Mouse (Mus musculus): ENCODE data around the gene Snrnp70. TPM values are rescaled to one million over a fixed set of nuclear protein-coding genes. Genes with fewer than 3 reads are reported as not detected.

The Snrnp70 gene
- total RNA-seq, 2 experiments from 2014 or later: 352 to 384 TPM

Other genes starting within 250 kb of the Snrnp70 start
- 10 to 100 TPM; 60.0 to 66.7 TPM for gene Pih1d1, start 241.4 kb downstream of the Snrnp70 start, total RNA-seq (2021)
- 10 to 100 TPM; 13.3 to 16.7 TPM for gene Aldh16a1, start 241.2 kb downstream of the Snrnp70 start, total RNA-seq (2021)
- gene Slc17a7, start 231.8 kb downstream of the Snrnp70 start, total RNA-seq (2021): 1,000 to 10,000 TPM; 1,057 to 1,070 TPM
- gene Gfy, start 216.2 kb downstream of the Snrnp70 start, total RNA-seq (2021): under 1 TPM in 1 of 2 experiments, not detected in 1; 0.17 TPM
- not detected for gene Pth2, start 214.7 kb downstream of the Snrnp70 start, total RNA-seq (2021)
- gene Ccdc155, start 190.8 kb downstream of the Snrnp70 start, total RNA-seq (2021): 1 to 10 TPM; 2.0 to 2.3 TPM
- gene Dkkl1, start 183.6 kb downstream of the Snrnp70 start, total RNA-seq (2021): 10 to 100 TPM; 16.3 to 18.7 TPM
- gene Tead2, start 180.0 kb downstream of the Snrnp70 start, total RNA-seq (2021): 1 to 10 TPM; 6.6 to 6.8 TPM
- gene Cd37, start 156.6 kb downstream of the Snrnp70 start, total RNA-seq (2021): 1 to 10 TPM; 4.1 to 4.3 TPM
- 1 to 10 TPM; 1.4 to 1.7 TPM for gene Slc6a16, start 154.7 kb downstream of the Snrnp70 start, total RNA-seq (2021)
- gene Slc6a21, start 118.2 kb downstream of the Snrnp70 start, total RNA-seq (2021): under 1 TPM; 0.41 to 0.60 TPM
- 10 to 100 TPM; 20.5 to 32.2 TPM for gene Trpm4, start 62.0 kb downstream of the Snrnp70 start, total RNA-seq (2021)
- gene Hrc, start 60.5 kb downstream of the Snrnp70 start, total RNA-seq (2021): 1 to 10 TPM in 1 of 2 experiments, under 1 TPM in 1; 0.99 to 1.3 TPM
- gene Ppfia3, start 28.7 kb downstream of the Snrnp70 start, total RNA-seq (2021): 100 to 1,000 TPM; 142 to 147 TPM
- gene Lin7b, start 25.2 kb downstream of the Snrnp70 start, total RNA-seq (2021): 100 to 1,000 TPM; 176 to 192 TPM
- not detected for gene Kcna7, start 9.9 kb upstream of the Snrnp70 start, total RNA-seq (2021)
- gene Ntf5, start 18.0 kb upstream of the Snrnp70 start, total RNA-seq (2021): not detected
- not detected for gene Lhb, start 25.1 kb upstream of the Snrnp70 start, total RNA-seq (2021)
- gene Gys1, start 39.1 kb upstream of the Snrnp70 start, total RNA-seq (2021): 10 to 100 TPM; 16.9 to 17.3 TPM
- gene Ruvbl2, start 42.4 kb upstream of the Snrnp70 start, total RNA-seq (2021): 10 to 100 TPM; 31.3 to 41.1 TPM
- 100 to 1,000 TPM; 445 to 456 TPM for gene Ftl1, start 64.1 kb upstream of the Snrnp70 start, total RNA-seq (2021)
- 10 to 100 TPM; 86.0 to 93.8 TPM for gene Bax, start 71.2 kb upstream of the Snrnp70 start, total RNA-seq (2021)
- not detected for gene Tulp2, start 86.1 kb upstream of the Snrnp70 start, total RNA-seq (2021)
- gene Gm45808, start 91.1 kb upstream of the Snrnp70 start, total RNA-seq (2021): not detected
- gene Dhdh, start 93.1 kb upstream of the Snrnp70 start, total RNA-seq (2021): 1 to 10 TPM; 3.0 to 3.1 TPM
- 100 to 1,000 TPM; 114 to 127 TPM for gene Nucb1, start 114.7 kb upstream of the Snrnp70 start, total RNA-seq (2021)
- 10 to 100 TPM; 25.5 to 28.5 TPM for gene Ppp1r15a, start 130.5 kb upstream of the Snrnp70 start, total RNA-seq (2021)
- gene Plekha4, start 130.6 kb upstream of the Snrnp70 start, total RNA-seq (2021): 1 to 10 TPM; 1.3 to 2.7 TPM
- under 1 TPM in 1 of 2 experiments, not detected in 1; 0.93 TPM for gene Hsd17b14, start 159.2 kb upstream of the Snrnp70 start, total RNA-seq (2021)
- gene Bcat2, start 174.4 kb upstream of the Snrnp70 start, total RNA-seq (2021): 10 to 100 TPM; 20.9 to 21.8 TPM
- not detected for gene Fgf21, start 219.7 kb upstream of the Snrnp70 start, total RNA-seq (2021)
- gene Fut1, start 221.5 kb upstream of the Snrnp70 start, total RNA-seq (2021): under 1 TPM; 0.13 to 0.30 TPM
- gene Izumo1, start 226.1 kb upstream of the Snrnp70 start, total RNA-seq (2021): not detected
- 10 to 100 TPM; 15.1 to 15.8 TPM for gene Rasip1, start 231.7 kb upstream of the Snrnp70 start, total RNA-seq (2021)
- gene Mamstr, start 244.2 kb upstream of the Snrnp70 start, total RNA-seq (2021): 1 to 10 TPM; 1.2 to 2.2 TPM